Comparison of ENCODE assay signal across 12 mouse cellular contexts in the genomic region with DNA sequence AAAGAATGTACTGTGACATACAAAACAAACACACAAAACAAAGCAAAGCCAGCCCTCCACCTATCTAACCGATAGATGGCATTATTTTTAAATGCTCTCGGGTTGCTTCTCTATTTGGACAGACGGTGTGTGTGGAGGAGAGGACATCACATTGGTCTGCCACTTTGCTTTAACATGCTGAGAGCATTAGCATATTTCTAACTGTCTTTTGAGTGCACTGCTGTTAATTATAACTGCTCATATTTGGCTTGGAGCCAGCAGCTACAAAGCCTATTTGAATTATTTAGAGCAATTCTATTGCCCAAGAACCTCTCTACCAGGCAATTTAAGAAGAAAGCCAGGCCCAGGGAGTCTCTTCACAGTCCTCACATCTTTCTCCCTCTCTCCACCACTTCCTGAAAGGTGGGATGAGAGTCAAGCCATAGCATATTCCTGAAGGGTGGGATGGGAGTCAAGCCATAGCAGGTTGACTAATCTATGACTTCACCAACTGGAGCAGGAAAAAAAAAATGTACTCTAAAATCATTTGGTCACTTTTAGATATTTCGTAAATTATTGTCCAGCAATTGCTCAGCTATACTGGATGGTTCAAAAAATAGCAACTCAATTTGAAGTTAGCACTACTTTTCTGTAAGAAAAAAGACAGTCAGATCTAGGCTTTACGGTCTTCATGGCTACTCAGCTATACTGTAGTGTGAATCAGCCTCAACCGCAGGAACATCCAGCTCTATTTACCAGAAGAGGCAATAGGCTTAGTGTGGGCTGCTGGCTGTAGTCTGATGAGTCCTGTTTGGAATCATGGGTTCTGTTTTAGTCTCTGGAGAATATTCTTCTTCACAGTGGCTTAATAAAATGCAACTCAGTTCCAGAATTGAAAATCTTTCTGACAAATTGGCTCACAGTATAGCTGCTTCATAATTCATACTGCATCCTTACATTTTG.
DNase-seq lines count a peak whose midpoint lies in the region; ATAC-seq and TF ChIP-seq lines count a peak whose summit lies in the region.
"Had no signal": no experiment of that assay in that cellular context is flagged by ENCODE, and none has a peak within 500 bp of the region (broad histone marks: within the 10 kb centered on the region; RNA-seq: fewer than 3 reads in every experiment).

No protein-coding gene starts in this region.

- no peaks in the 10 kb centered on the region for H3K27me3 ChIP-seq in heart, embryonic 10.5 days (ENCODE audit: insufficient read depth, poor library complexity, severe bottlenecking)
- H3K27me3 ChIP-seq in hindbrain, postnatal 0 days (ENCODE audit: insufficient read depth, low read length) = no peaks in the 10 kb centered on the region
- H3K27me3 ChIP-seq in stomach, postnatal 0 days (ENCODE audit: control insufficient read depth, insufficient read depth, low read length) = no peaks in the 10 kb centered on the region
- H3K27me3 ChIP-seq: liver, embryonic 15.5 days had no signal

- peak; percentile 58 for ATAC-seq in hindbrain, postnatal 0 days
- ATAC-seq in stomach, postnatal 0 days (ENCODE audit: low FRiP score, low TSS enrichment) = no peak

- H3K4me2 ChIP-seq in hindbrain, postnatal 0 days (ENCODE audit: low read depth, low read length) = no peak overlapping the region
- H3K4me2 ChIP-seq in stomach, postnatal 0 days (replicated peaks; ENCODE audit: low read depth) = no peak overlapping the region
- H3K4me2 ChIP-seq: heart, embryonic 11.5 days; liver, embryonic 15.5 days had no signal

- no peaks in the 10 kb centered on the region for H3K9me3 ChIP-seq in heart, embryonic 10.5 days
- H3K9me3 ChIP-seq in hindbrain, postnatal 0 days (ENCODE audit: low read length) = no peaks in the 10 kb centered on the region
- no peaks in the 10 kb centered on the region for H3K9me3 ChIP-seq in stomach, postnatal 0 days (ENCODE audit: control insufficient read depth, low read length)
- H3K9me3 ChIP-seq: liver, embryonic 15.5 days had no signal

- 89% methylated on average over 6 of the region's 6 CpGs for WGBS in heart, embryonic 10.5 days
- 60% methylated on average over 6 of the region's 6 CpGs for WGBS in hindbrain, postnatal 0 days
- 81% methylated on average over 6 of the region's 6 CpGs for WGBS in stomach, postnatal 0 days

- DNase-seq in heart, embryonic 10.5 days (ENCODE audit: low spot score) = peak; percentile 66
- DNase-seq in heart, adult 8-10 months (ENCODE audit: low spot score) = no peak
- peak; percentile 47 for DNase-seq in right cerebral cortex, adult 18-20 months
- no peak for DNase-seq in right cerebral cortex, postnatal 25 days
- DNase-seq in hindbrain, postnatal 0 days (ENCODE audit: low spot score) = peak; percentile 59
- no peak for DNase-seq in urinary bladder, postnatal 25 days (ENCODE audit: low spot score)
- DNase-seq in stomach, postnatal 0 days (ENCODE audit: low spot score) = no peak
- DNase-seq: cerebellum, postnatal 25 days; lung, postnatal 4 days had no signal

- H3K27ac ChIP-seq in heart, embryonic 10.5 days = no peak overlapping the region
- no peak overlapping the region for H3K27ac ChIP-seq in hindbrain, postnatal 0 days
- no peak overlapping the region for H3K27ac ChIP-seq in stomach, postnatal 0 days (replicated peaks)
- H3K27ac ChIP-seq: liver, embryonic 15.5 days had no signal

- no peak overlapping the region for H3K4me3 ChIP-seq in heart, embryonic 10.5 days
- no peak overlapping the region for H3K4me3 ChIP-seq in hindbrain, postnatal 0 days (ENCODE audit: low read length)
- no peak overlapping the region for H3K4me3 ChIP-seq in stomach, postnatal 0 days (ENCODE audit: low read depth, low read length)
- H3K4me3 ChIP-seq: liver, embryonic 15.5 days; myocyte had no signal

- no peaks in the 10 kb centered on the region for H3K4me1 ChIP-seq in heart, embryonic 10.5 days
- H3K4me1 ChIP-seq in hindbrain, postnatal 0 days (ENCODE audit: insufficient read depth, low read length) = no peaks in the 10 kb centered on the region
- no peaks in the 10 kb centered on the region for H3K4me1 ChIP-seq in stomach, postnatal 0 days (replicated peaks; ENCODE audit: control insufficient read depth, insufficient read depth)
- H3K4me1 ChIP-seq: liver, embryonic 15.5 days had no signal

- TF ChIP-seq CTCF in hindbrain, postnatal 0 days (IDR thresholded peaks at IDR 0.05; ENCODE audit: low read depth) = no peak; the same call in 1 of the 2 replicates
- no peak for TF ChIP-seq CTCF in stomach, postnatal 0 days (IDR thresholded peaks at IDR 0.05; ENCODE audit: low read depth)

- no peak for TF ChIP-seq EP300 in stomach, postnatal 0 days (optimal IDR thresholded peaks at IDR 0.05)

- no peaks in the 10 kb centered on the region for H3K36me3 ChIP-seq in heart, embryonic 10.5 days
- H3K36me3 ChIP-seq in hindbrain, postnatal 0 days (ENCODE audit: insufficient read depth, low read length) = no peaks in the 10 kb centered on the region
- H3K36me3 ChIP-seq in stomach, postnatal 0 days (ENCODE audit: control insufficient read depth, insufficient read depth, low read length) = no peaks in the 10 kb centered on the region
- H3K36me3 ChIP-seq: liver, embryonic 15.5 days had no signal

- H3K9ac ChIP-seq in hindbrain, postnatal 0 days (replicated peaks; ENCODE audit: low read length) = no peak overlapping the region
- no peak overlapping the region for H3K9ac ChIP-seq in stomach, postnatal 0 days (ENCODE audit: low read length)
- H3K9ac ChIP-seq: liver, embryonic 15.5 days had no signal

Comparison
In these comparisons a context has a peak if more than half of its experiments do, and no peak if none do; other contexts are left out.
1. DNase-seq: peak in heart, embryonic 10.5 days (single experiment), right cerebral cortex, adult 18-20 months (single experiment) and hindbrain, postnatal 0 days (single experiment); none in heart, adult 8-10 months (single experiment), right cerebral cortex, postnatal 25 days (single experiment), urinary bladder, postnatal 25 days (single experiment) and stomach, postnatal 0 days (single experiment).